Mouse (Mus musculus) CH12F3 (cell line): Measurements from ENCODE around the gene C5ar2.

Experiments
- in situ Hi-C: fragments of 300-500 bp; cut with MboI; formaldehyde crosslinking; loops from 2 replicates; pipeline ENCODE4 v1.14.3; 2020; ENCODE audit warnings: low sequenced_read_pairs

Gene C5ar2

GRCm38 (mm10) chr7:16202756-16203504 is 41.0 kb downstream of the C5ar2 start:
- in situ Hi-C loops: no loop called here

GRCm38 (mm10) chr7:16201136-16201535 is 42.8 kb downstream of the C5ar2 start:
- in situ Hi-C loops: no loop called here

- in situ Hi-C loops: no loop called here
These were observed 45.4 kb downstream of the C5ar2 start for GRCm38 (mm10) chr7:16198540-16198939.

GRCm38 (mm10) chr7:16197166-16197565 is 46.8 kb downstream of the C5ar2 start:
- in situ Hi-C loops: no loop called here

GRCm38 (mm10) chr7:16196616-16197015 is 47.3 kb downstream of the C5ar2 start:
- in situ Hi-C loops: no loop called here

- in situ Hi-C loops: no loop called here
These were observed 50.3 kb downstream of the C5ar2 start for GRCm38 (mm10) chr7:16193702-16194101.

- in situ Hi-C loops: no loop called here
These were observed 51.6 kb downstream of the C5ar2 start for GRCm38 (mm10) chr7:16192315-16192714.

GRCm38 (mm10) chr7:16187494-16187893 is 56.5 kb downstream of the C5ar2 start:
- in situ Hi-C loops: no loop called here
